Mouse (Mus musculus) Patski (cell line): Measurements from ENCODE around the gene Hkdc1. TPM values are rescaled to one million over a fixed set of nuclear protein-coding genes. Genes with fewer than 3 reads are reported as not detected.

Experiments
- ATAC-seq: fragments of 100-300 bp; one replicate; pipeline ENCODE4 v1.8.0; 2021
- CTCF ChIA-PET: fragments of 350-600 bp; sonication (Branson Sonifier 250); formaldehyde crosslinking; loops from one replicate; lab custom pipeline; 2022; ENCODE audit warnings: inconsistent platforms; lab: Charles Lee
- POLR2A ChIA-PET: fragments of 350-600 bp; sonication (Branson Sonifier 250); formaldehyde crosslinking; loops from one replicate; lab custom pipeline; 2022; ENCODE audit warnings: antibody characterized with exemption, inconsistent platforms; lab: Charles Lee
- DNase-seq: peaks from one replicate; pipeline ENCODE4 v3.0.0-alpha.2; 2011; ENCODE audit warnings: low read depth, low spot score
- H3K27me3 ChIP-seq: fragments of 371-371 bp; one replicate; pipeline ENCODE4 v1.5.1; 2021
- CTCF ChIP-seq: fragments of 100-300 bp; IDR thresholded peaks from one replicate; pipeline ENCODE4 v1.5.1; 2021
- in situ Hi-C: fragments of 300-500 bp; cut with MboI; formaldehyde crosslinking; loops from 3 replicates; pipeline ENCODE4 v1.11.1; 2018; ENCODE audit warnings: low pct_unique_long_range_greater_than_20kb, mixed read lengths
- polyA plus RNA-seq: library from polyadenylated mRNA; unstranded; gene quantifications from one replicate; pipeline ENCODE4 v1.2.3, GENCODE M21; 2021

The Hkdc1 gene
- polyA plus RNA-seq, 1 experiment from 2014 or later: 0.22 TPM

DNA sequence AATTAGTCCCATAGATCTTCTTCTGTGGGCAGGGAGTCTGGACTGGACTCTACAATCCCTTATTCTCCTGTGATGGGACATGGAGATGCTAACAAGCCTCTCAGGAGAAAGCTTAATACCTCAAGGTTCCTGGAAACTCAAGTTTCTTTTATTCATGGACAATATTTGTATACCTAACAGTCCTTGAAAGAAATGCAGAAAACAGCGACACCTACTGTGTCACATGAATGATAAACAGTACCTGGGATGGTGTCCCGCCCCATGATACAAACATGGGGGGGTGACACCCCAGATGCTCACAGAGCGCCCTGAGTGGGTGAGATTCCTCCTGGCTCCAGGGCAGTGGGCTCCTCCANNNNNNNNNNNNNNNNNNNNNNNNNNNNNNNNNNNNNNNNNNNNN, 39.3 kb downstream of the Hkdc1 start:
- ChIA-PET POLR2A (no interaction called here), CTCF (interaction anchor here (3.9 kb wide), 1 partner anchor 122 kb away, joined by 19 read pairs; no protein-coding TSS in a partner anchor)
- no peak for DNase-seq
- in situ Hi-C loops: loop anchor here (10.0 kb wide), 2 partner anchors 108 to 198 kb away; no protein-coding TSS in a partner anchor
- H3K27me3 ChIP-seq: no peaks in the 10 kb centered on the region
- ATAC-seq: no peak
- no peak for TF ChIP-seq CTCF

DNA sequence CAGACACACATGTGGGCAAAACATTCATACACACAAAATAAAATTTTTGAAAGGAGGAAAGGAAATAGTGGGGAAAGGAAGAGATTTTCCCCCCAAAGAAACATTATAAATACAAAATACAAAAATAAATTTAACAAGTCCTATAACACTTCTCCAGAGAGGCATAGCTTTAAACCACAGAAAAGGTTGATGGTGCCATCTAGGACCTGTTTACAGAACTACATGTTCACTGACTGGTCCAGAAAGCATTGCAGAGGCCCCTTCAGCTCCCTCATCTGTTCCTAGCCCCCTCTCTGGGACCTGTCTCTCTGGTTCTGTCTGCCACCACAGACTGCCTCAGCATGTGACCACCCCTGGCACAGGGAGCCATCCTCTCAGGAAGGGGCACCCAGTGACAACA, 41.4 kb downstream of the Hkdc1 start:
- no peak for DNase-seq
- in situ Hi-C loops: loop anchor here (10.0 kb wide), 2 partner anchors 106 to 196 kb away; no protein-coding TSS in a partner anchor
- POLR2A ChIA-PET: no interaction called here

DNA sequence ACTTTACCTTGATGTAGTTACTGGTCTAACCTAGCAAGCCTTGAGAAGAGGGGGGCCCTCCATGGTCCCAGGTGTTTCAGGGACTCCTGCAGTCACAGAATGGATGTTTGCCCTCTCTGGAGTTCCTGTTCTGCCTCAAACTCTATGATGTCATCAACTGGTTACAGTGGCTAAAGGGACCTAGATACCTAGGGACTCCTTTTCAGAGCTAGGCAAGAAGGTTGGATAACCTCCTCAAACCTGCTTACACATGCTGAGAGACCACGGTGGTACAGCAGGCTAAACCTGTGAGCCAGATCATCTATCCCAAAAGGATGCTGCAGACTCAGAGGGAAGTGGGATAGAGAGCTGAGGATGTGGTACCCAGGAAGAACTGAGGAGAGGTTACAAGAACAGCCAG, 42.5 kb downstream of the Hkdc1 start, which contains the start of gene Hk1:
Gene Hk1 (minus strand): TSS at position 101 of the 400 bp plus-strand sequence.
- ATAC-seq (no peak), DNase-seq (no peak)
- in situ Hi-C loops: loop anchor here (10.0 kb wide), 2 partner anchors 105 to 195 kb away; no protein-coding TSS in a partner anchor
- TF ChIP-seq CTCF: no peak
- ChIA-PET POLR2A (no interaction called here), CTCF (interaction anchor here (0.6 to 3.9 kb wide), 2 partner anchors 118 to 191 kb away, joined by 3 to 19 read pairs; no protein-coding TSS in a partner anchor)
- no peaks in the 10 kb centered on the region for H3K27me3 ChIP-seq

More for the DNA sequence above, 41.4 kb downstream of the Hkdc1 start:
- ATAC-seq: no peak
- H3K27me3 ChIP-seq: no peaks in the 10 kb centered on the region
- peak; percentile 54 for TF ChIP-seq CTCF
- CTCF ChIA-PET: interaction anchor here (0.9 to 3.9 kb wide), 8 partner anchors 22 to 119 kb away, joined by 3 to 19 read pairs (median 3); no protein-coding TSS in a partner anchor

DNA sequence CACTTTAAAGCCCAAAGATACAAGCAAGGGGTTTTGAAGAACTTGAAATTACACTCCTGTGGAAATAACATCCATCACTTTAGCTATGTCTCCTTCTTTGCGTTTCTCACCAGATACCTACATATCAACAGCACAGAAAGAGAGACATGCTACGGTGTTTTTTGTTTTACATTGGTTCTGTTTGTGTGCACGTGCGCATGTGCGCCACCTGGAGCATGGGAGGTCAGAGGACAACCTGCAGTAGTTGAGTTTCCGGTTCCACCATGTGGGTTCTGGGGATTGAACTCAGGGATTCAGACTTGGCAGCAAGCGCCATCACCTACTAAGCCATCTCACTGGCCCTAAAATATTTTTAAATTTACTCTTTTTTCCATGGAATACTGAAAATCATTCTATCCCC, 63.5 kb downstream of the Hkdc1 start:
- TF ChIP-seq CTCF: peak; percentile 40

DNA sequence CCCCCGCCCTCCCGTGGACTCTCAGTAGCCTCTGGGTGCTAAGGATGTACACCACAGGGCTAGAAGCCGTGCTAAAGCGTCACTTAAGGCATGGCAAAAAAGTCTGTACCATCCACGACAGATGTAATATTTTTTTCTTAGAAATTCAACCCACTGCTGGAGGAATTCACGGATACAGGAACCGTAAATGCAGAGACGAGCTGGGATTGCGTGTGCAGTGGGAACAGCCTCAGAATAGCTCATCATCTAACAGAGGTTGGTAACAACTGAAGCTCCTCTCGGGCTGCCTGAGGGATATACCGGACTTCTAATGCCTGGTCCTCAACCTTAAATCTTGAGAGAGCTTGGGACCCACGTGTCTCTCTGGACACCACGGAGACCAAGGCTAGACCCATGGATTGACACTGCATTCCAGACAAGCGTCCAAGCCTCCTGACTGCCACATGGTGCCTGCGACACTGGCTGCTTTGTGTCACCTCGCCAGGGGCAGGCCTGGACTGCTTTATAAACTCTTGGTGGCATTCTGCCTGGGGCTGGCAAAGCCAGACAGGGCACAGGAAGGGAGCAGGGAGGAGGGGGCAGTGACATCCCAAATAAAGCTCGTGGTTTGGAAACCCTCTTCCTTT, 66.1 kb downstream of the Hkdc1 start:
- in situ Hi-C loops: no loop called here
- H3K27me3 ChIP-seq: no peaks in the 10 kb centered on the region
- DNase-seq (no peak), ATAC-seq (no peak)
- CTCF ChIA-PET: no interaction called here
- POLR2A ChIA-PET: no interaction called here
- TF ChIP-seq CTCF: no peak

More for the DNA sequence above, 63.5 kb downstream of the Hkdc1 start:
- CTCF ChIA-PET: no interaction called here
- in situ Hi-C loops: no loop called here
- POLR2A ChIA-PET: no interaction called here
- DNase-seq (no peak), ATAC-seq (no peak)
- H3K27me3 ChIP-seq: no peaks in the 10 kb centered on the region

DNA sequence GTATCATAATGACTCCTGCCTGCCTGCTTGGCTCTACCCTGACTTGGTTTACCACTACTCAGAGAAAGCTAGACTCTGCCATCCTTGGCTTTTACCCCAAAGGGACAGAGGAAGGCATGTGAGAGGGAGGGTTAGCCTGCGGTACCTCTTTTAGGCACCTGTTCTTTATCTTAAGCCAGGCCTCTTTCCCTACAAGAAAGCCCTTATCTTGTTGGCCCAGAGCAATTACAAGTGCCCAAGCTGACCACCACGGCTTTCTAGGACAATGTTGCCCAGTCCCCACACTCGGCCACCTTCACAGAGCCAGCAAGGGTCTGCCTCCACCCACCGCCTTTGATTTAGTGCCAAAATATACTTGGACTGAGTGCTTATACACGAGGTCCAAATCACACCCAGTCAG, 77.1 kb downstream of the Hkdc1 start:
- no peak for ATAC-seq
- no peak for TF ChIP-seq CTCF
- no peaks in the 10 kb centered on the region for H3K27me3 ChIP-seq
- no peak for DNase-seq
- ChIA-PET CTCF (no interaction called here), POLR2A (no interaction called here)
- in situ Hi-C loops: no loop called here

DNA sequence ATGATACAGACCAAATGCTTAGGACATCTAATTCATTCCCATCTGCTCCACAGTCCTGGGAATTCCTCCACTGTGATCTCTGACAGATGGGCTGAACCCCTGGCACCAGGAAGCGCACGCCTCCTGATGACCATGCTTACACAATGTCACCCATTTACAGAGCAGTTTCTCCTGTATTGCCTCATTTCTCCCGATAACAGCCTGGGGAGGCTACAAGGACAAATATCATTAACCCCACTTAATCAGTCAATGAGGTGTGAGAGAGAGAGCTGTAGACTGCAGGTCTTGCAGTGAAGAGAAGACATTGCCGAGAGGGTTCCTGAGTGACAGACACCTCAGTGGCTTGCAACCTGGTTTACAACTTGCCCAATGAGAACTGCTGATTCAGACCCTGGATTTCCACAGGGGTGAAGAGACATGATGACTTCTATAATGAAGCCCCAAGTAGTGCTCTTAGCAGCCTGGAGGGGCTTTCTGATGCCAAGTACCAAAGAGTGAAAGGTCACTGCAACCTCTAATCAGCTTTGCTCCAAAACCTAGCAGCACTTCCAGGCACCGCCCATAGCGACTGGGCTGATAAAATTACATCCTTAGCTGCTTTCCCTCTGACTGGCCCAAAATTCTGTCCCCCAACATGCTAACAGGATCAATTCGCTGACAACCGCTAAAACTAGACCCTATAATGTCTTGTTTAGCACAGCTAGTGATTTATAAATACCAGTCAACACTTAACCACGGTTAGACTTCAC, 78.1 kb downstream of the Hkdc1 start:
- H3K27me3 ChIP-seq: no peaks in the 10 kb centered on the region
- ATAC-seq (no peak), DNase-seq (no peak)
- in situ Hi-C loops: loop anchor here (5.0 kb wide), 1 partner anchor 47 kb away; no protein-coding TSS in a partner anchor
- POLR2A ChIA-PET: no interaction called here
- CTCF ChIA-PET: interaction anchor here (1.3 kb wide), 1 partner anchor 74 kb away, joined by 3 read pairs; no protein-coding TSS in a partner anchor
- TF ChIP-seq CTCF: no peak

DNA sequence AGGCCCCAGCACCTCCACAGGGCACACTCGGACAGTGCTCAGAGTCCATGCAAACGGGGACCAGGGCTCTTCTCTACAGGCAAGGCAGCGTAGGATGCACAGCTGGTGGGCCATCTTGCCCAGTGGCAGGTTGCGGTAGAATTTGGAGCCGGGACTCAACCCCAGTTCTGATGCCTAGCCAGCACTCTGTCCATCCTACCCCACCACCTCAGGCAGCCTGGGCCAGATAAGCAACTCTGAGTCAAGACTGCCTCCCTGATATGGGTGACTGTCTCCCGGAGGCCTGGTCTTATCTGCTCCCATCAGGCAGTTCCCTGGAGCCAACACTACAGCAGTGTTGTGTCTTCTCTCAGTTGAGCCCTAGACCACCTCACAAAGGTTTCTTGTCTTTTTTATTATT, 79.8 kb downstream of the Hkdc1 start:
- ChIA-PET POLR2A (no interaction called here), CTCF (interaction anchor here (1.3 kb wide), 1 partner anchor 72 kb away, joined by 3 read pairs; no protein-coding TSS in a partner anchor)
- DNase-seq: no peak
- ATAC-seq: no peak
- no peak for TF ChIP-seq CTCF
- no peaks in the 10 kb centered on the region for H3K27me3 ChIP-seq
- in situ Hi-C loops: loop anchor here (5.0 kb wide), 1 partner anchor 45 kb away; no protein-coding TSS in a partner anchor

DNA sequence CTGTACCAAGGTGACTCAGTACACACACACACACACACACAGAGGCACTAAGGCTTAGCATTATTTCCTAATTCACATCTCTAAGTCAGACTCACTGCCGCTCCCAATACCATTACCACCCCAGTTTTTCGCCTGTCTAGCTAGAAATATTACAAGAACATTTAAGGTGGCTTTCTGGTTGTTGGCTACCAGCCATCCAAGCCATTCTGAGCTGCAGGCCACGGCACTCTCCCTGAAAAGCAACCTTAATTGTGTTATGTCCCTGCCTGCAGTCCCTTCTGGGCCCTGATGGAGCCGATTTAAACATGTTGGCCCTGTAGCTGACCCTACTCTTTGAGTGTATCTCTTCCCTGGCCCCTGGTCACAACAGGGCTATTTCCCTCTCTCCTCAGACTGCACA, 80.3 kb downstream of the Hkdc1 start:
- no peaks in the 10 kb centered on the region for H3K27me3 ChIP-seq
- DNase-seq (no peak), ATAC-seq (no peak)
- ChIA-PET CTCF (interaction anchor here (1.3 to 1.8 kb wide), 2 partner anchors 20 to 39 kb away, joined by 3 to 8 read pairs; no protein-coding TSS in a partner anchor), POLR2A (no interaction called here)
- no peak for TF ChIP-seq CTCF
- in situ Hi-C loops: loop anchor here (5.0 kb wide), 1 partner anchor 45 kb away; no protein-coding TSS in a partner anchor

DNA sequence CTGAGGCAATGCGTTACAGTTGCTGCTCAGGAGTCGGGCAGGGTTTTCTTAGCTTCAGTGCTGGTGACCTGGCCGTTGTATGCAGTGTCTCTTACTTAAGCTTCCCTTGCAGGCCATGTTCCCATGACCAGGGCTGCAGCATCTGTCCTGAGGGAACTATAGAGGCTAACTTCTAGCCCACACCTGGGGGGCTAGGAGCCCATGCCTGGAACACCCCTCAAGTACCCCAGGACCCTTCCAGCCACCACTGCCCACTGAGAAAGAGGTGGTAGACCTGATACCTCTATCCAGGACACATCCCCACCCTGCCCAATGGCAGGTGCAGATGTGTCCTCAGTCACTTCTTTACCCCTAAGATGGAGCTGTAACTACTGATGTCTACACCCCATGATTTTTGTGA, 81.3 kb downstream of the Hkdc1 start:
- CTCF ChIA-PET: interaction anchor here (1.3 to 1.8 kb wide), 2 partner anchors 21 to 40 kb away, joined by 3 to 8 read pairs; no protein-coding TSS in a partner anchor
- DNase-seq: no peak
- in situ Hi-C loops: loop anchor here (5.0 kb wide), 1 partner anchor 44 kb away; no protein-coding TSS in a partner anchor

More for the DNA sequence above, 81.3 kb downstream of the Hkdc1 start:
- TF ChIP-seq CTCF: no peak
- H3K27me3 ChIP-seq: no peaks in the 10 kb centered on the region
- POLR2A ChIA-PET: interaction anchor here (0.6 kb wide), 1 partner anchor 60 kb away, joined by 4 read pairs; no protein-coding TSS in a partner anchor
- no peak for ATAC-seq
